Mouse (Mus musculus): ENCODE results near the gene Tlk1. TPM values are rescaled to one million over a fixed set of nuclear protein-coding genes. Genes with fewer than 3 reads are reported as not detected.

The Tlk1 gene
- total and polyA plus RNA-seq, 3 experiments: 13.1 to 37.6 (median 17.4) TPM

- in situ Hi-C loops (cut with MboI; ENCODE audit: low pct_ligation_motif_present, low pct_unique_long_range_greater_than_20kb, low sequenced_read_pairs): loop anchor here (25.0 kb wide), 2 partner anchors 103 to 328 kb away; no protein-coding TSS in a partner anchor
- Histone ChIP-seq H3K27ac (ENCODE audit: insufficient read depth, low read depth) (no peak overlapping the region), H3K27me3 (replicated peaks) (no peaks in the 10 kb centered on the region), H3K4me3 (replicated peaks in 1 of 3; ENCODE audit: low read depth in 2 of 3, low read length in 2 of 3, poor library complexity in 1 of 3) (no peak overlapping the region), H3K9me3 (replicated peaks; ENCODE audit: low read length) (no peaks in the 10 kb centered on the region), H3K4me1 (ENCODE audit: control insufficient read depth in 1 of 2, insufficient read depth in 2 of 2) (peaks cover 6 to 18% of the 10 kb centered on the region in 2 experiments; a peak in 2 of 4 replicates), H3K79me2 (replicated peaks; ENCODE audit: control insufficient read depth, extremely low read depth, insufficient read depth, poor library complexity, severe bottlenecking) (no peaks in the 10 kb centered on the region), H3K36me3 (replicated peaks in 1 of 2; ENCODE audit: control insufficient read depth in 1 of 2, insufficient read depth in 1 of 2, low read length in 1 of 2) (peaks cover 25 to 54% of the 10 kb centered on the region in 2 experiments), H3K9ac (ENCODE audit: insufficient read depth, low read depth) (no peak overlapping the region), H3K4me2 (ENCODE audit: insufficient read depth, low read depth, poor library complexity, severe bottlenecking) (no peak overlapping the region)
- TF ChIP-seq MXI1 (IDR thresholded peaks at IDR 0.05; ENCODE audit: low read depth, low read length) (no peak), UBTF (IDR thresholded peaks at IDR 0.05; ENCODE audit: low read depth, low read length) (no peak), ZKSCAN1 (IDR thresholded peaks at IDR 0.05; ENCODE audit: borderline replicate concordance, low read depth, low read length) (no peak), EP300 (IDR thresholded peaks at IDR 0.05; ENCODE audit: low read length) (no peak), E2F4 (IDR thresholded peaks at IDR 0.05; ENCODE audit: insufficient replicate concordance, low read depth, low read length) (no peak), TCF12 (IDR thresholded peaks at IDR 0.05; ENCODE audit: low read depth, low read length) (no peak), IRF4 (IDR thresholded peaks at IDR 0.05; ENCODE audit: low read depth, low read length) (no peak), PAX5 (IDR thresholded peaks at IDR 0.05; ENCODE audit: low read length) (no peak), USF2 (conservative IDR thresholded peaks at IDR 0.05; ENCODE audit: low read depth, low read length) (no peak), POLR2A (IDR thresholded peaks at IDR 0.05; ENCODE audit: low read depth, low read length) (no peak), MEF2A (IDR thresholded peaks at IDR 0.05; ENCODE audit: borderline replicate concordance, low read depth, low read length) (no peak), ELF1 (IDR thresholded peaks at IDR 0.05; ENCODE audit: low read depth, low read length) (no peak), ZC3H11A (IDR thresholded peaks at IDR 0.05; ENCODE audit: low read depth, low read length) (no peak), POLR2AphosphoS2 (IDR thresholded peaks at IDR 0.05; ENCODE audit: low read depth, low read length) (no peak), ETS1 (conservative IDR thresholded peaks at IDR 0.05; ENCODE audit: low read depth, low read length) (no peak)
- dilution Hi-C loops (cut with MboI; ENCODE audit: extremely low pct_ligation_motif_present, extremely low pct_unique_long_range_greater_than_20kb, low sequenced_read_pairs): no loop called here
- DNase-seq (ENCODE audit: extremely low read depth): no peak
Measured at GRCm38 (mm10) chr2:70708986-70709730, 116.4 kb downstream of the Tlk1 start.

GRCm38 (mm10) chr2:70702403-70702802 is 123.1 kb downstream of the Tlk1 start:
- H3K36me3 ChIP-seq (replicated peaks in 1 of 2; ENCODE audit: control insufficient read depth in 1 of 2, insufficient read depth in 1 of 2, low read length in 1 of 2): peaks cover 0 to 33% of the 10 kb centered on the region in 2 experiments
- H3K9me3 ChIP-seq (replicated peaks; ENCODE audit: low read length): no peaks in the 10 kb centered on the region
- no peak overlapping the region for H3K4me3 ChIP-seq (replicated peaks in 1 of 3; ENCODE audit: low read depth in 2 of 3, low read length in 2 of 3, poor library complexity in 1 of 3)
- no peaks in the 10 kb centered on the region for H3K79me2 ChIP-seq (replicated peaks; ENCODE audit: control insufficient read depth, extremely low read depth, insufficient read depth, poor library complexity, severe bottlenecking)
- no peak overlapping the region for H3K4me2 ChIP-seq (ENCODE audit: insufficient read depth, low read depth, poor library complexity, severe bottlenecking)
- dilution Hi-C loops (cut with MboI; ENCODE audit: extremely low pct_ligation_motif_present, extremely low pct_unique_long_range_greater_than_20kb, low sequenced_read_pairs): no loop called here
- H3K9ac ChIP-seq (ENCODE audit: insufficient read depth, low read depth): no peak overlapping the region
- H3K4me1 ChIP-seq (ENCODE audit: control insufficient read depth in 1 of 2, insufficient read depth in 2 of 2): peaks cover 2 to 14% of the 10 kb centered on the region in 2 experiments; a peak in 2 of 4 replicates
- DNase-seq (ENCODE audit: extremely low read depth): no peak
- in situ Hi-C loops (cut with MboI; ENCODE audit: low pct_ligation_motif_present, low pct_unique_long_range_greater_than_20kb, low sequenced_read_pairs): loop anchor here (25.0 kb wide), 2 partner anchors 110 to 335 kb away; no protein-coding TSS in a partner anchor
- H3K27ac ChIP-seq (ENCODE audit: insufficient read depth, low read depth): no peak overlapping the region
- TF ChIP-seq KAT2A (IDR thresholded peaks at IDR 0.05; ENCODE audit: insufficient replicate concordance, low read length) (no peak), CHD1 (IDR thresholded peaks at IDR 0.05; ENCODE audit: low read depth, low read length) (no peak), NELFE (IDR thresholded peaks at IDR 0.05; ENCODE audit: low read depth, low read length) (no peak), JUND (conservative IDR thresholded peaks at IDR 0.05; ENCODE audit: low read depth, low read length) (no peak), ETS1 (conservative IDR thresholded peaks at IDR 0.05; ENCODE audit: low read depth, low read length) (no peak), SMC3 (IDR thresholded peaks at IDR 0.05; ENCODE audit: low read depth, low read length) (no peak), SIN3A (IDR thresholded peaks at IDR 0.05; ENCODE audit: low read length) (no peak), MAX (IDR thresholded peaks at IDR 0.05; ENCODE audit: low read length) (no peak), EP300 (IDR thresholded peaks at IDR 0.05; ENCODE audit: low read length) (no peak), ZNF384 (IDR thresholded peaks at IDR 0.05; ENCODE audit: low read depth, low read length) (no peak), GABPA (IDR thresholded peaks at IDR 0.05; ENCODE audit: insufficient replicate concordance, low read depth, low read length) (no peak)
- no peaks in the 10 kb centered on the region for H3K27me3 ChIP-seq (replicated peaks)

Data from CH12.LX (cell line).